Mouse (Mus musculus): ENCODE results near the gene Trib2.

Gene Trib2

DNA sequence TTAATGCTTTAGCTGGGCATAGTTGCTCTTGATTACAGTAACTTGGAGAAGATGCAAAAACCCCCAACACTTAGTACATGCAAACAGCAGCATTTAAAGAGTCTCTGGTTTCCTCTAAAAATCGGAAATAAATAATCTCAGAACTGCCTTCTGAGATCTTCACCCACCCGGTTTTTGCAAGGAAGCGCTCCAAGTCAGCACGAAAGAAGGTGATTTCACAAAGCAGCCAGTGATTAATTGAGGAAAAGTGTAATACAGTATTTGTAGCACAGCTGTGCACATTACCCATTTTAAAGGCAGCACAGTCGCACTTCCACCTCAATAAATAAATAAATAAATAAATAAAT is 2.9 kb downstream of the Trib2 start:
- DNase-seq (ENCODE audit: low spot score) = no peak

DNA sequence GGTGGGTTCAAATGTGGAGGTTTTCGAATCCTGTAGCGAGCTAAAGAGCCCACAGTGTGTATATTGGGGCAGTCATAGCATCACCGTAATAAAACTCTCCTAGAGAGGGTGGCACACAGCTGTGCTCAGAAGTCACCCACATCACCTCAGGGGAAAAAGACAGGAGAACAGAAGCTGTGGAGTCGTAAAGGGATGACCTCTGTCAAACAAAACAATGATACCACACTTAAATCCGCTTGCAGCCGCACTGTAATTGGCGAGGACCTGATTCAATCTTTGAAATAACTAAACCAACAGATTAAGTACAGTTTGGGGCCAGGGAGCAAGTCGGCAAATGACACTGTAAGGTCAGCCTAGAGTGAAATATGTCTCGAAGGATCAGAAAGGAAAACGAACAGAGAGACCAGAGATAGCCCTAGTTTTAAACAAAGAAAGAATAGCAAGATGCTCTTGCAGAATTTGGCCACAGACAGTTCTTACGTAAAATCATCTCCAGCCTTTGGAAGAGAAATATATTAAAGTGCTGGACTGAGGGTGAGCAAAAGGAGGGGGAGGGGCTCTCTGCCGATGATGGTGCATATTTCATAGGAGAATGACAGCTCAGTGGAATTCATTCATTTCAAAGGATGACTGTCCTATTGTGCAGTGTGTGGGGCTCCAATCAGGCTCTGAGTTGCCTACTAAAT is 3.4 kb downstream of the Trib2 start:
- peak; percentile 26 for DNase-seq (ENCODE audit: low spot score)

DNA sequence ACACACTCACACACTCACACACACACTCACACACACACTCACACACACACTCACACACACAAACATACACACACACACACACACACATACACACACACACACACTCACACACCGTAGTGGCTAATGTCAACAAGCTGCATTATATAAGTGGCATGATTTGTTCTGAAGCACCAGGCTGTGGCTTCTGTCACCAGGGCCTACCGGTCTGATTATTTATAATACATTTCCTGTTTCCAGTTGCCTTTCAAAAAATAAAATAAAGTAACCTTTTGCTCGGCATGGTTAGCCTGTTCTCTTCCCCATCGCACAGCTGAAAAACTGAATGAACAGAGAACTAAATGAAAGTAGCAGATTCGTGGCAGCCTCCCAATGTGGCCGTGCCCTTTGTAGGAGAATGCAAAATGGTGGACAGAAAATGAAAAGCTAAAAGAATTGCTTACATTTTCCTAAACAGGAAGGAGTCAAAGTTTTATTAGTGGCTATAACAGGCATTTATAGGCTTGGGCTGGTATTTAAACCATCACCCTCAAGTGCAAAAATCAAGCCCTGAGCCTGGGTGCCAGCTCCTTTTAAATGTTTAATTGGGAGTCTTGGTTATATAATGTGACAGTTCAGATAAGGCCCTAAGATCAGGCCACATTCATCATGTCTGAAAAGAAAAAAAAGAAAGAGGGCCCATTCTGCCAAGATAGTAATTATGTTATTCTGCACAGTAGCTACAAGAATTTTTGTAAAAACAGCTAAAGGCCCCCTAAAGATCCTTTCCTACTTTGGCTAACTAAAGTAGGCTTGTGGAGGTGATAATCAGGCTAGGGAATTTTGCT is 4.4 kb downstream of the Trib2 start:
- peak; percentile 41 for DNase-seq (ENCODE audit: low spot score)

DNA sequence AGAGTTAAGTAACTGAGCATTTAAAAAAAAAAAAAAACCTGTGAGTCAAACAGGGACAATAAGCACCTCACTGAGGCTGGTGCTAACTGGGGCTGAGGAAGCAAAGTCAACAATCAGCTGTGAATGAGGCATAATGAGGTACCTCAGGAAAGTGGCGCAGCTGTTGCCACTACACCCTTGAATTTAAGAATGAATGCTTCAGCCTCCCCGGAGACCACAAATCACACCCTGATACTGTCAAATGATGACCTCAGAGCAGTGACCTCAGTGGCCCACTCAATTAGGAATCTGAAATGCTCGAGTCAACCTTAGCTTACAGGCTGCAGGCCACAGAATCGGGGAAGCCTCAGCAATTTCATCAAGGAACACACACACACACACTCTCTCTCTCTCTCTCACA is 5.0 kb downstream of the Trib2 start:
- peak; percentile 18 for DNase-seq (ENCODE audit: low spot score)

DNA sequence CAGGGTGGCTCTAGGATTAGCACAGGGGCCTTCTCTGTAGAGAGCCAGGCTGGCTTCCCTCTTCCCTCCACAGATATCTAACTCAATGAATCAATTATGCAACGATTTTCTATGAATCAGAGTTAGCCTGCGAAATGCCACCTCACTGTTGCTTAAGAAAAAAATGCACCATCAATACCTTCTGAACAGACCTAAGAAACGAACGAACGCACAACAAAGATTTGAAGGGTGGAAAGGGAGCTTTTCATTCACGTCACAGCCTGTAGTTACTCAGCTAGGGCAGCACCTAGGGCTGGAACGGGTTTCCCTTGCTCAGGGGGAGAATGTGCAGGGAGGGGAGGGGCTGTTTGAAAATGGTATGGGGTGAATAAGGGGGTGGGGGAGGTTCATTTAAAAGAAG is 5.8 kb downstream of the Trib2 start:
- DNase-seq (ENCODE audit: low spot score) = no peak

DNA sequence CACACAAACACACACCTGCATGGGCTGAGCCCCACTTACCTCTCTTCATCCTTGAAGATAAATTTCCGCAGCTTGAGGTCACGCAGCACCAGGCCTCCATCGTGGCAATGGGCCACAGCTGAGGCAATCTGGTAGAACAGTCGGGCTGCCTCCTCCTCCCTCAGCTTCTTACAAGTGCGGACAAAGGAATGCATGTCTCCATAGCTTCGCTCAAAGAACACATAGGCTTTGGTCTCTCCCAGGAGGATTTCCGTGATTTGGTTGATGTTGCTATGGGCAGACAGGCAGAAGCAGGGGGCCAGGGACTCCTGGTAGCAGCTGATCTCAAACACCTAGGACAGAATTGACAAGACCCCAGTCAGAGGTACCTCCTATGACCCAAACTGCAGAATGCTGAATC is 7.1 kb downstream of the Trib2 start:
- peak; percentile 18 for DNase-seq (ENCODE audit: low spot score)

DNA sequence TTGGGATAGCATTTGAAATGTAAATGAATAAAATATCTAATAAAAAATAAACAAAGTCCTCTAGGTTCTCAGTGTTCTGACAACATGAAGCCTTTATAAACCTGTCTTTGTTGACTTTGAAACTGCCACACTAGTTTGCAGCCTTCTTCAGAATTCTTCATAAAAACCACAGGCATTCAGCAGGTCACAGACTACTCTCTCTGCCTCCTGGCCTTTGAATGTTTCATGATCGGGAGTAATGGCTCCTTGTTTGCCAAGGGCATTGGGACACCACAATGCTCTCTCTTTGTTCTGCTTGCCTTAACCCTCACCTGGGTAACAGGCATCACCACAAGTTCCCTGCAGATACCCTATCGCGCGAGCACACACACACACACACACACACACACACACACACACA is 7.5 kb downstream of the Trib2 start:
- no peak for DNase-seq (ENCODE audit: low spot score)

DNA sequence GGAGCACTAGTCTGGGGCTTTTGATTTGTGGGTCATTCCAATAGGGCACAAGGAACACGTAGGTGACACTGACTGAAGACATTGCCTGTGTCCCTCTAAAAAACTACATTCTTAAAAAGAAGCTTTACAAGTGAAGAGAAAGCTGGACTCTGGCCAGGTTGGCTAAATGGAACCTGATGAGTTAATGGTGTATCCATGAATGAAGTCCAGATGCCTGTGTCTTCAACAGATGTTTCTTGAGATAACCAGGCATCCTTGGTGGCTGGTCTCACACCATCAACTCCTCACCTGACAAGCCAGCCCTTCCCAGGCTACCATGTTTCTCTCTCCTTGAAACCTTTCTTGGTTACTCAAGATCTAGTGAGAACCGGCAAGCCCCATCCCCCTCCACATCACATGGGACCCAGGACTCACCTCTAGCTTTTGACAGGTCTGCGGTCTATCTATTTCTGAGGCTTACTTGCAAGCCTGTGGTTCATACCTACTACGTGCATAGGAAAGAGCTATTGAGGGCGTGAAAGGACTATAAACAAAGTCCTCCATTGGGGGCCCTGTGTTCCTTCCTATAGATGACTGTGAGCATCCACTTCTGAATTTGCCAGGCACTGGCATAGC is 8.4 kb downstream of the Trib2 start:
- DNase-seq (ENCODE audit: low spot score) = no peak

DNA sequence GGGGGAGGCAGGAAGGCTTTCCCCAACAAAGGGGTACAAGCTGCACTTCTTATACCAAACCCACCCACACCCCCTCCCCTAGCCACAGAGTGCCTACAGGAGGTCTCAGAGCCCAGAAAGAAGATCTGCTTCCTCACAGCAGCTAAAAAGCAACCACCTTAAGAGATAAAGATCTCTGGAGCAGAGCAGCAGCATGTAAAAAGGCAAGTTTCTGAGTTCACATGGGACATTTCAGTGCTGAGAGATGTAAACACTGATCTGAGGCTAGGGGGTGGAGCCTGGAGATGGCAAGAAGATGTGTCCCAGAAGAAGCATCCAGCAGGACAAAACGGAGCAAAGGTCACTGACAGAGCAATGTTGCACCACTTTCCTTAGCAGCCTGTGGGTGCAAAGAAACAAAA is 11.8 kb downstream of the Trib2 start:
- peak; percentile 44 for DNase-seq (ENCODE audit: low spot score)

DNA sequence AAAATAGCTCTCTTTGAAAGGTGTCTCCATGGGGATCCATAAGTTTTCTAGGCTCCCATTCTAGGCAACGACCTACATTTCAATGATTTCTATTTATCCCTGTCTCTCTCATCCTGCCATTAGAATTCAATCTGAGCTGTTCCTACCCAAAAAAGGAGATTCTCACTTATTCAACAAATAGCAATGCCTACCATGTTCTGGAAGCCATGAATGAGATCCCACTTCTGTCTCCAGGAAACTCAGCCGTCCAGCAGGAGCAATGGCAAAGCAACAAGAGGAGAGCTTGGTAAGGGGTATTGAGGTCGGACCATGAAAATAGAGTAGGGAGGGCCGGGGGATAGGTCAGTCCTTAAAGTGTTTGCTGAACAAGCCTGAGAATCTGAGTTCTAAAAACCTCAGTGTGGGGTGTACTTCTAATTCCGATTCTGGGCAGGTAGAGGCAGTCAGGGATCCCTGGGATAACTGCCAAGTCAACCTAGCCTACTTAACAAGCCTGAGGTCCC is 12.7 kb downstream of the Trib2 start:
- DNase-seq (ENCODE audit: low spot score) = no peak

DNA sequence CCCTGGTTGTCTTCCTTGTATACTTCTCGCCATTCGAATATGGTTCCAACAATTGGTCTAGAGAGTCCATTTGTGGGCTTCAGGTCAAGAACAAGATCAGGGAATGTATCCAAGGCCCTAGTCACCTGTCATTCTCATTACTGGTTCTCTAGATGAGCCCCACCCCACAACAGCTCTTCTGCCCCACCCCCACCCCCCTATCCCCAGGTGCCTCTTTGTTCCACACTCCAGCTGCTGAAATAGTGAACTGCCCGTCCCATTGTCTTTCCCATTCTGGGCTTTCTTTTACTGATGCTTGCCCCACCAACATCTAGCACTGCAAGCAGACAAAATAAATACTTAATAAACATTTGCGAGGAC is 15.2 kb downstream of the Trib2 start:
- no peak for DNase-seq (ENCODE audit: low spot score)

DNA sequence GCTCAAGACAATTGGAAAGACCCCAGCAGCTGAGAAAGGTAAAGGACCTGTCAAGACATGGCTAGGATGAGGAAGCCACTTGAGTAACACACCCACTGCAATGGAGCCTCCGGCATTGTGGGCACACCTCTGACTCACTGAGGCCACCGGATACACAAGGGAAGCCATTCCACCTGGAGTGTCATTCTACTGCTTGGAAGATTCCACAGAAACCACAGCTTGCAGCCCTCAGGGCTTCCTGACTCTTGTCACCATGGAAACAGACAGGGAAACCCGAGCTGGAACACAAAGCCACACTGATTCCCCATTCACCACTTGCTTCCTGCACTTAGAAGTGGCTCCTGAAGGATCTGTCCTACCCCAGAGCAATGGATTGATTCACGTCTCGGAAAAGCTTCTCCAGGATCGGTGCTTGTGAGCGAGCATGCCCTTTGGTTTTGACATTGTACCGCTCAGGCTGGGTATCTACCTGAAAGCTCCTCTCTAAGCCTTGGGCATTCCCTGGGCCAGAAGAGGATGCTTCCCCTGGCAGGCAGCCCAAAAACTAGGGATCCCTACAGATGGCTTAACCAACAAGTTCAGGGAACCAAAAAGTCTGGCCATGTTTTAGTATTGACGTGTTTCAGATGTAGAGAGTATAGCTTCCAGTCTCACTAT is 15.7 kb downstream of the Trib2 start:
- DNase-seq (ENCODE audit: low spot score) = no peak

DNA sequence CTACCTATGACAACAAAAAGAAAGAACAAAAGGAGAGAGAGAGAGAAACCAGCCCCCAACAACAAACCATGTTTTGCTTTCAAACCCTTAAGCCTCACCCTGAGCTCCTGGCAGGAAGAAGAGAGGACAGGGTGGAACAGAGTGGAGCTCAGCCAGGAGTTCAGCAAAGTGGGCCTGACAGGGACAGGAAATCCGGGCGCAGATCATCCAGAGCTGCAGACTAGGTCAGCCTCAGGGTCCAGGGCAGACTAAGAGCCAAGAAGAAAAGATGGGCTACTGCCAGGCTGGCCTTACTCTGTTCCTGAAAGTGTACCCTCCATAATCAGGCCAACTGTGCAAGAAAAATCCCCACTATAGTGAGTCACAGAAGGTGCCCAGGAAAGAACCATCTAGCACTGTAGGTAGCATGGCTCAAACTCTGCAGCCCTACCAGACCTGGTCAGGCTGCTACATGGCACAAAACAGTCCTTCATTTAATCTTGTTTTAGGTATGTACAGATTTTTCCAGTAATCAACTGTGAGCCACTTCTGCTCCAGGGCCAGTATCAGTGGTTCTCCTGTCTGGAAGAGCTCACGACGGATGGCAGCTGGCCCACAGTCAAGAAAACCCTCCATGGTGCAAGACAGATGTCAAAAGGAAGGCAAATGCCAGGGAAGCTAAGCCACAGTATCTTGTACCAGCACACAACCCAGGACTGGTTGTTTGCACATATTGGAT is 16.4 kb downstream of the Trib2 start:
- DNase-seq (ENCODE audit: low spot score) = peak; percentile 81

DNA sequence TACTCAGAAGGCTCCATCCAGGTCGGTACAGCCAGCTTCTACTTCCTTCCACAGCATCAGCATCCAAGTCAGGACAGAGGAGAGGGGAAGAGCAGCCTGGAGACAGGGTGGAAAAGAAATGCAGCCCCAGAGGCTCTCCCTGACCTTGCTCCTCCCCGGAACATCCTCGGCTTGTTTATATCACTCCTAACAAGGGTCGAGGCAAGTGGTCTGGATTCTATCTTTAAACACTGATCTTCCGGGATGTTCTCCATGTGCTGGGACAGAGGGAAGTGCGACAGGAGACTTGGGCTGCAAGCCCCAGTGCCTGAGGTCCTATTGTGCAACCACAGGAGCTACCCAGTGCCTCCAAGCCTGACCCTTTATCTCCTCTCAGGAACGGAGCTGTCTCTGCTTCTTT is 18.7 kb downstream of the Trib2 start:
- peak; percentile 81 for DNase-seq (ENCODE audit: low spot score)

DNA sequence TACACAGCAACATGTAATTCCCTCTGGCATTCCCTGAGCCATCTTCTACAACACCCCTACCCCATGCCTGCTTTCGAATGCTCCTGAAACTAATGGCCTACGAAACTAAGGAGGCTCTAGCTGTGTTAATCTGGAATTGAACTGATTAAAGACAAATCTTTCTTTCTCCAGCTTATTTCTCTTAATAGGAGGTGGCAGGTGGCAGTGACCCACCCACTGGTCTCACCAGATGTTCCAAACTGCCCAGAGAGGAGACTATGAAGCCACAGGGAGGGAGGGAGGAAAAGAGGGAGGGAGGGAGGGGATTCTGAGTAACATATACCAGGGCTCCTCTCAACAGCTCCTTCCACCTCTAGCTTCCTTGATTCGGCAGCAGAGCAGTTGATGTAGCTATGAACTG is 20.8 kb downstream of the Trib2 start:
- DNase-seq (ENCODE audit: low spot score) = no peak

DNA sequence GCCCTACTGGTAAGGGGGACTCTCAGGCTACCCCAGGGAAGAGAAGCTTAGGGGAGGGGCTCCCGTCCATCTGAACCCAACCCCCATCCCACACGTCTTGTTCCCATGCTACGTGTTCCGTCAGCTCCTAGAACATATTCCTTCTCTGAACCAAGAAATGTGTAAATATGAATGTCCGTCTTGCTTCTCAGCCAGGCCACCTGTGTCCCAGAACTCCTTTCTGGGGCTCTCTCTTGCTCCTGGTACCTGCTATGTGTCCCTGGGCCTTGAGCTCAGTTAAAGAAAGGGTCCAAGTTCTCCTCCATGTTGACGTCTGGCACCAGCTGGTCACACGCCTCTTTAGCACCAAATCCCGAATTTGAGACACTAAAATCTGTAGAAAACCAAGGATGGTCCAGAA is 23.4 kb downstream of the Trib2 start:
- DNase-seq (ENCODE audit: low spot score) = no peak

DNA sequence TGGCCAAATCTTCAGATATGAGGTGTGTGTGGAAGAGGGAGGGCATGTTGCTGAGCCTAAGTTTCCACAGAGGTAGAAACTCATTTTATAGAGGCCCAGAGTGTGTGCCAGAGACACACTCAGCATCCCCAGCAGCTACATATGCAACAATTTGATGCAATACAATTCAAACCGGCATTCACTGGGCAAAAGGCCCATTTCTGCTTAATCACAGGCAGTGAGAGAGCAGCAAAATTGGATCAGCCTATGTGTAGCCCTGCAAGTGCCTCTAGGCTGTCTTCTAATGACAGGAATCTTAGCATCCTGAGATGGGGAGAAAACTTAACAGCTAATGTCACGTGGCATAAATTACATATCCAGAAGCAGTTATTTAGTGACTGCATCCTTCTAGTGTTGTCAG is 26.5 kb downstream of the Trib2 start:
- DNase-seq (ENCODE audit: low spot score) = no peak

DNA sequence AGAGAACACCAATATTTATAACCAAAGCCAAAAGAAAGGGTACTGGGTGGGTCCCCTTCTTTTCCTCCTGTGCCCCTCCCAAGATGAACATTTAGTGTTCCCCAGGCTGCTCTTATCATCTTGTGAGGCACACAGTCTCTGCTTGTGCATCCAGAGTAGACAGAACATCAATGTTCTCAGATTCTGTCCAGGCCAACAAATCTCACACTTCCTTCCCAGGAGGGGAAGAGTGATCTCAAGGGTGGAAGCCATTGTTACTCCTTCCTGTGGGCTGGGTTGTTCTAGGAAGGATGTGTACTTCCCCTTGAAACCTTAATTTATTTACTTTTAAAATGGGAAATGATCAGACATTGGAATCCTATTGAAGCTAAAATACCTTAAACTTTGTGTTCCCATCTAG is 39.7 kb downstream of the Trib2 start:
- peak; percentile 75 for DNase-seq (ENCODE audit: low spot score)

DNA sequence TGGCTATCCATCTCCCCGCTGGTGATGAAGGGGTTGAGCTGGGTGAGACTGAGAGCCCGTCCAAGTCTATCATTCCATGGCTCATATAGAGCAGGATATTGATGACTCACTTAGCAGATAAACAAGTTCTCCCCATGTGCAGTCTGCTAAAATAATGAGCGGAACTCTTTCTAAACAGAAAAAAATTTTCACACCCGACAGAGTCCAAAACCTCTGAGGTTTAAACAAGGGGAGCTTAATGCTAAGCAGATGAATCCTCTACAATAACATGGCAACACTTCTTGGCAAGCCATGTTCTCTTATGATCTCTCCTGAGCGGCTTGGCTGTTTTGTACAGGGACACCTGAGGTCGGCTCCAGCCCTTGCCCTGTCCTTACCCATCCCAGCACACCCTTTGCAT is 45.0 kb downstream of the Trib2 start:
- DNase-seq (ENCODE audit: low spot score) = no peak

DNA sequence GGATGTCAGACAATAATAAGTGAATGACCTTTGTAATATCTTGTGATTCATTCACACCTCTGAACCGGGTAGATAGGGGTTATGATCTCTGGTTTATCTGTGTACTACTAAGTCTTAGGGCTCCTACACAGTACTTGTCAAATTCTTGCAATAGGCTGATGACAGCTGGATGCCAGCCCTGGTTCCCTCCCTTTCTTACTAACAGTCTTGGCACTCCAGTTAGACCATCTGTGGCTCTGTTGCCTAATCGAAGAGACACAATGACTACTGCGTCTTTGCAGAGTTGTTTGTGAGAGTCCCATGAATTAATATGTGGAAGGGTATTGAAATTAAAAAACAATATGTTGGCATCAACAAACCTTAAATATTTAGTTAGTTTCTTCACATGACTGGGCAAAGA is 48.2 kb downstream of the Trib2 start:
- peak; percentile 20 for DNase-seq (ENCODE audit: low spot score)

DNA sequence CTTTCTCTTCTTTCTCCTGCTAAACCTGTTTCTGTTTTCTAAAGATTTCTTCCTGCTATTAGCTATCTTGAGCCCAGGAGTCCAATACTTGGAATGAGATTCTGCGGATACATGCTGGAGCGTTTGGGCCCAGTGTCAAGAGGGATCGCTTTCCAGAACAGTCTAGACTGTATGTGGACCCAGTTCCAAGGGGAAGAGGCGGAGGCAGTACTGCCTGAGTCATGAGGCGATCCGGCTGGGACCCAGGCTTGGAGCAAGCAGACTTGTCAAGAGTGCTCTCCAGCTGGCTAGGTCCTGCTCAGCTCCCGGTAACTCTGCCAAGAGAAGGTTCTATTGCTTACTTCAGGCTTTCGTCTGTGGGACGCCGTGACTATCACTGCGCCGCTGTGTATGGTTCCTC is 50.7 kb downstream of the Trib2 start:
- DNase-seq (ENCODE audit: low spot score) = peak; percentile 68

DNA sequence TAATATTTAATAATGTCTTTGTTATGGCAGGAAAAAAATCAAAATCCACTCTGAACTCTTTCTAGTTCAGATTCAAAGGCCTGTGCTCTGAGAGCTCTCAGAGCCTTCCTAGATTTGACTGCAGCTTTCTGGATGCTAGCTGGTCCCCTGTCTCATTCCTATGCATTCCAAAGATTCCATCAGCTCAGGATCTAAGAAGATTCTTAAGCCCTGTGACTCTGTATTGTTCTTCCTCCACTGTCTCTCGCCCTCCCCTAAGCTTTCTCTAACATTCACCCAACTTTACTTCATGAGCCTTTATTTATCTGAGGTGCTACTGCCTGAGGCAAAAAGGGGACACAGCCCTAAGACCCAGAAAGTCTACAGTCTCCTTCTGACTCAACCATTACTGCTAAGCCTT is 51.5 kb downstream of the Trib2 start:
- DNase-seq (ENCODE audit: low spot score) = no peak
